Mouse (Mus musculus): Measurements from ENCODE around the gene Slc22a22.
"Not testable (repeated sequence)": the region's sequence is repeated elsewhere in the genome, so short reads cannot be mapped to it uniquely, and the experiment has no call there.

Slc22a22 gene

DNA sequence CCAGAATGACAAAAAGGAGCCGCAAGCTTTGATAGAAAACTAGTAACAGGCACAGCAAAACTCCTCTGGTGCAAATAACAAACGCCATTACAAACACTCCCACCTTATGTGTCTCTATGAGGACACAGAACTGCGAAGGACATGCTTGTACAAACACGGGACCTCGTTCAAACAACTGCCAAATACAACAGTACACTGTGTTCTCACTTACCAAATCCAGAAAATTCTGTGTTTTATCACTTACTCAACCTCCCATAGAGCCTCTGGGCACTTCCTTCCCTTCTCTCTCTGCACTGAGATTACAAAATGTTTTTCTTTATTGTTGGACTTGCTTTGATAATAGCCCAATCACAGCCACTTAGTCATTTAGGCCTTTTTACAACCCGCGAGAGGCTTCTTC, 97.0 kb downstream of the Slc22a22 start:
- DNase-seq (ENCODE audit: low read depth, low spot score), result no peak

- DNase-seq (ENCODE audit: low read depth, low spot score), result peak; percentile 52
These were observed 111.0 kb downstream of the Slc22a22 start for GRCm38 (mm10) chr15:57366446-57366845.

DNA sequence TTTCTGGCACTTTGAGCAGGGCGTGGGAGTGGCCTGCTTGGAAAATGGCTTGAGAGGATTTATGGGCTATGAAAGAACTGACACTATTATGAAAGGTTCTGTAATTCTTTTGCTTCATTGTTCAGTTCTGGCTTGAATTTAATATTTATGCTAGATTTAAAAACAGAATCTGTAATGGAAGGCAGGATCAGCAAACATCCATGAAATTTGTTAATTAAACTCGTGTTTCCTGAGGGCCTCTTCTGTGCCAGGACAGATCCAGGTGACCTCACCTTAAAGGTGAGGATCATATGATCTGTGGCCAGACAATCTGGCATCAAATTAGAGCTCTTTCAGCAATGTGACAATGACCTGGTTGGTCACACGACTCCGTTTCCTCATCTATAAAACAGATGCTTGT, 122.1 kb downstream of the Slc22a22 start:
- DNase-seq (ENCODE audit: low read depth, low spot score), result no peak

DNA sequence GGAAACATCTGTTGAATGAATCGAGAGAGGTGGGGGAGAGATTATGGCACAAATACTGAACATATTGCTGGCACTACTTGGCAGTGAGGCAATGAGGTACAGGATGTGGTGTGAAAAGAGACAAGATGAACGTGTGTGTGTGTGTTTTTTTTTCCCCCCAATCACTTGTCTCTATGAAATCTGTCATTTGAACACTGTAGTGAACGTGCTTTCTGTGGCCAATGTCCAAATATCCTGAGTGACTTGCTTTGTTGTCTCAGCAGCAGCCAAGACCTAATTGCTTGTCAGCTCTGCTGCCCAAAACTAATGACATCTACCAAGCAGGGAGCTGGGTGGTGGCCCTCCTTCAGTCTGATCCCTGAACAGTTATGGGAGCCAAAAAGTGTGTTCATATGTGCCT, 136.9 kb downstream of the Slc22a22 start:
- no peak for DNase-seq (ENCODE audit: low read depth, low spot score)

GRCm38 (mm10) chr15:57331326-57331725, 146.1 kb downstream of the Slc22a22 start:
- no peak for DNase-seq (ENCODE audit: low read depth, low spot score)

DNA sequence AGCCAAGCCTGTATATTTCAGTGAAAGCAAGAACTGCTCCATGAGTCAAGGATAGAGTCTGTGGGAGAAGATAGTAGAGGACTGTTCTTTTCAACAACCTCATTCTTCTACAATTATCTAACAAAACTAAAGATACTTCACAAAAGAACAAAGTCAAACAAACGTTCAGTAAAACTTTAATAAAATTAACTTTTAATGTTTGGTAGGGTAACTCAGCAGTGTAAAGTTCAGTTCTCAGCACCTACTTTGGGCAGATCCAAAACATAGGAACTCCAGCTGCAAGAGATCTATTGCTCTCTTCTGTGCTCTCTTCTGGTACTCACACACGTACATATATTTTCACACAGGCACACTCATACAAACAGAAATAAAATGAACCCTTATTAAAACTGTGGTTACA, 159.4 kb downstream of the Slc22a22 start:
- no peak for DNase-seq (ENCODE audit: low read depth, low spot score)

GRCm38 (mm10) chr15:57316486-57316885, 160.9 kb downstream of the Slc22a22 start:
- DNase-seq (ENCODE audit: low read depth, low spot score), result no peak

GRCm38 (mm10) chr15:57302710-57303109, 174.7 kb downstream of the Slc22a22 start:
- no peak for DNase-seq (ENCODE audit: low read depth, low spot score)

DNA sequence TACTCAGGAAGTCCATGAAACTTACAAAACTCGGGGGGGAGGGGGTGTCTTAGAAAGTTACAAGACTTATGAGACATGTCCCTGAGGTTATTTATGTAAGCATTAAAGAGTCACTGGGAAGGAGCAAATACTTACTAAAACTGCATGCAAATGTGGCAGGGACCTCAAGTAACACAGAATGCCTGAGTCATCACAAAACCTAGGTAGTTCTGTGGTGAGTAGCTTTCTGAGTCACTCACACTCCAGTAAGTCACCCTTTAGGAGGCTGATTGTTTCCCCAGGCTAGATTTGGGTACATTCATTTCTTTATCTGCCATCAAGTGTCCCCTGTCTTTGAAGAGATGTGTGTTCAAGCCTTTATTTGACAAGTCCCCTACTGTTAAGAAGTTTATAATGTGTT, 198.9 kb downstream of the Slc22a22 start:
- peak; percentile 64 for DNase-seq (ENCODE audit: low read depth, low spot score)

- DNase-seq (ENCODE audit: low read depth, low spot score), result peak; percentile 8
These were observed 201.0 kb downstream of the Slc22a22 start for GRCm38 (mm10) chr15:57276411-57276810.

- not testable (repeated sequence) for DNase-seq (ENCODE audit: low read depth, low spot score)
These were observed 237.4 kb downstream of the Slc22a22 start for GRCm38 (mm10) chr15:57240061-57240460.

- peak; percentile 55 for DNase-seq (ENCODE audit: low read depth, low spot score)
These were observed 247.0 kb downstream of the Slc22a22 start for GRCm38 (mm10) chr15:57230439-57230838.

DNA sequence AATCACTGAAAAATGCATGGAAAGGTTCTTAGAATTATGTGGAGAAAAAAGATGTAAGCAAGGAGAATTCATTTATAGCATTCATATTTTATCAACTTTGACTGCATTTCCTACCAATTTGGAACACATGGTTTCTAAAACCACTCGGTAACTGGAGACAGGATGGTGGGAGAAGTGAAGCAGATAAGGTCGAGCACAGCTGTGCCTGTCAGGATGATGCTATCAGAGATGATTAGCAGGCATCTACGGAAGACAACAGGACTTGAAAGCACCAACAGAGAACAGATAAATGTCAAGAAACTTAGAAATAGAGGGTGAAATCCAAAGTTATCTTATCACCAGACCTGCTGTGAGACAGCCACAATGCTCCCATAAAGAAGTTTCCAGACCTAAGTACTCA, 272.1 kb downstream of the Slc22a22 start:
- DNase-seq (ENCODE audit: low read depth, low spot score), result no peak

DNA sequence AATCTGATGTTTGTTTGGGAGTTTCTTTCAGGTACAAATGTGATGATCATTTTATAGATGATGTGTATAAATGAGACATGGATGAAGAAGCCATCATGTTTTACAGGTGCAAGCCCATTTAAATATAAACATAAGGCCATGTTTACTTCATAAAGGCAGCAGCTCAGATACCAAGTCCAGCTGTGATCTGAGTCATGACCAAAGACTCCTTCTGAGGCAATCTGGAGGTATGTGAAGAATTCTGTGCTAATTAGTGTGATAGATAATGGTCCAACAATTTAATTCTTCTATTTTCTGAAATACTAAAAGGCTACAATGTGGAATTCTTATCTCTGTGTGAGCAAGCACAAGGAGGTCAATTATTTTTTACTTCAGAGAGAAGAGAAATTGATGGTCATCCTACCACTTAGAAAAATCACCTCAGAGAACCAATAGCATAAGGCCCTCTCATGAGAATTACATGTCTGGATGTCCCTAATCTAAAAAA, 272.9 kb downstream of the Slc22a22 start:
- no peak for DNase-seq (ENCODE audit: low read depth, low spot score)

Measured in 3T3-L1 (cell line).